Mouse (Mus musculus) ES-E14 (cell line): ENCODE measurements at regions not wholly inside any gene's neighbourhood (a gene's known extent, or its start where the extent isn't known, plus 50 kb on each side); places are given as distances from the start of the nearest gene placed in this dataset.

Experiments used
- CHD2 ChIP-seq: IDR thresholded peaks from 2 replicates; pipeline ENCODE4 v1.6.1; 2014; ENCODE audit warnings: mild to moderate bottlenecking, low read depth, low read length, inconsistent platforms
- MAFK ChIP-seq: IDR thresholded peaks from 2 replicates; pipeline ENCODE4 v1.6.1; 2014; ENCODE audit warnings: mild to moderate bottlenecking, low read depth, low read length, inconsistent platforms; ENCODE audit not compliant: insufficient read depth
- ZC3H11A ChIP-seq: IDR thresholded peaks from 2 replicates; pipeline ENCODE4 v1.6.1; 2012; ENCODE audit warnings: low read depth, mild to moderate bottlenecking, inconsistent platforms, low read length, borderline replicate concordance

DNA sequence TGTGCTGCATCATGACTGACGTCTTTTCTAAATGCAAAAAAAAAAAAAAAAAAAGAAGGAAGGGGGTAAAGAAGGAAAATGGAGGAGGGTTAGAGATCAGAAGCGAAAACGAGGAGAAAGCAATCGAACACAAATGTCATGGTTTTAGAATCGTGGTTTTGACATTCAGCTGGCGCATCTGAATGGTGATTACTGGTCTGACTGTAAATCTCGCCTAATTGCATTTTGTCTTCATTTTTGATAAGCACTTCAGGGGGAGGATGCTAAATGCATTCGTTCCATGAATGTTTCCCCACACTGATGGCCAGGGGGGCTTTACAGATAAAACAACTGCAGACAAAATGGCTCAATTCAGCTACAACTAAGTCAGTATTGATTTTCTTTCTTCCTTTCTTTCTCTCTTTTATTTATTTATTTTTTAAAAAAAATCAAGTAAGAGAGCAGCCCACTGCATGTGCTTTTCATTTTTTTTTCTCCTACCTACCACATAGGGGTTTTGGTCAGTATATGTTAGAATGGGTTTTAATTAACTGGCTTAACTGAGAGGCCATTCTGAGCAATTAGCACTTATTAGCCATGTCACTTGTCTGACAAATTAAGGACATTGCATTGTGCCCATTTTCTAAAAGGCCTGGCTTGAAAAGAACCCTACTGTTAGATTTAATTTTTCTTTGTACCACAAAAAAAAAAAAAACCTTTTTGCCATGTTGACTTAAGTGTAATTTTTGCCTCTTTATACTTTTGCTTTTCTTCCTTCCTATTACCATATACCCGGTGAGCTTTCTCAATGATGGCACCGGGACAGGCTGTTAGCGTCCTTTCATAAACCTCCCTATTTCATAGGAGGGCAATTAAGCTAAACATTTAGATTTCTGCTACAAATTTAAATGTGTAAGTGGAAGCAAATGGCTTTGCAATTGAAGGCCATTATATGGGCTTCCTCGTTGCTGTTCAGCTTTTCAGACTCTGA, 1254.4 kb upstream of the Nudt12 start:
- TF ChIP-seq CHD2 (no peak), ZC3H11A (no peak), MAFK (no peak)
